Mouse (Mus musculus): ENCODE measurements around the gene Fbxo3.
"Not testable (repeated sequence)": the region's sequence is repeated elsewhere in the genome, so short reads cannot be mapped to it uniquely, and the experiment has no call there.

Gene Fbxo3

DNA sequence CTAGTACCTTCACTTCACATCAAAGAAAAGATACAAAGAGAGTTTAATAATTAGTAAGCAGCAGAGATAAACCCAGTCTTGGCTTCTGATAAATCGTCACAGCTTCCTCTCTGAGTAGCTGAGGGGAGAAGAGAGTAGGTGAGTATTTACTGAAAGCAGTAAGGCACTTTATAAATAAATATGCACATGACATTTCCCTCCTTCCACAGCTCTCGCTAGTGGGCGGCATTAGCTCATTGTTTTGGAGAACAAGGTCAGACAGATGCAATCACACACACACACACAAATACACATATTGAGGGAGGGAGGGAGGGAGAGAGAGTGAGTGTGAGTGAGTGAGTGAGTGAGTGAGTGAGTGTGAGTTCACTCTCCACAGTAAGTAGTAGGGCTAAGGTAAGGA lies 8.8 kb downstream of the Fbxo3 start:
- no peak for DNase-seq (ENCODE audit: low spot score in 2 of 2)

GRCm38 (mm10) chr2:104038236-104038635 lies 10.7 kb downstream of the Fbxo3 start:
- no peak for DNase-seq (ENCODE audit: low spot score in 2 of 2)

- no peak for DNase-seq (ENCODE audit: low spot score in 2 of 2)
These were observed 14.1 kb downstream of the Fbxo3 start for GRCm38 (mm10) chr2:104041632-104042031.

DNA sequence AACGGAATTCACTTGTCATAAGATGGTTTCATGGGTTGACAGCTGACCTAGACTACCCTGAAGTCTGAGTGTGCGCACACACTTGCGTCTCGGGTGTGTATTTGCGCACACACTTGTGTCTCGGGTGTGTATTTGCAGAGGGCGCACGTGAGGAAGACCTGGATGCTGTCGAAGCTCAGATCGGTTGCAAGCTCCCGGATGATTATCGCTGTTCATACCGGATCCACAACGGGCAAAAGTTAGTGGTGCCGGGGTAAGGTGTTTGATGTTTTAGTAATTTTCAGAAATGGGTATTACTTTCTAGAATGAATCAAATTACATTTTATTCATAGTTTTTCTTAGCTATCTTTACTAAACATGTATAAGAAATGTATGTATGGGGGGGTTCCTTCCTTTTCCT lies 15.2 kb downstream of the Fbxo3 start:
- no peak for DNase-seq (ENCODE audit: low spot score in 2 of 2)

DNA sequence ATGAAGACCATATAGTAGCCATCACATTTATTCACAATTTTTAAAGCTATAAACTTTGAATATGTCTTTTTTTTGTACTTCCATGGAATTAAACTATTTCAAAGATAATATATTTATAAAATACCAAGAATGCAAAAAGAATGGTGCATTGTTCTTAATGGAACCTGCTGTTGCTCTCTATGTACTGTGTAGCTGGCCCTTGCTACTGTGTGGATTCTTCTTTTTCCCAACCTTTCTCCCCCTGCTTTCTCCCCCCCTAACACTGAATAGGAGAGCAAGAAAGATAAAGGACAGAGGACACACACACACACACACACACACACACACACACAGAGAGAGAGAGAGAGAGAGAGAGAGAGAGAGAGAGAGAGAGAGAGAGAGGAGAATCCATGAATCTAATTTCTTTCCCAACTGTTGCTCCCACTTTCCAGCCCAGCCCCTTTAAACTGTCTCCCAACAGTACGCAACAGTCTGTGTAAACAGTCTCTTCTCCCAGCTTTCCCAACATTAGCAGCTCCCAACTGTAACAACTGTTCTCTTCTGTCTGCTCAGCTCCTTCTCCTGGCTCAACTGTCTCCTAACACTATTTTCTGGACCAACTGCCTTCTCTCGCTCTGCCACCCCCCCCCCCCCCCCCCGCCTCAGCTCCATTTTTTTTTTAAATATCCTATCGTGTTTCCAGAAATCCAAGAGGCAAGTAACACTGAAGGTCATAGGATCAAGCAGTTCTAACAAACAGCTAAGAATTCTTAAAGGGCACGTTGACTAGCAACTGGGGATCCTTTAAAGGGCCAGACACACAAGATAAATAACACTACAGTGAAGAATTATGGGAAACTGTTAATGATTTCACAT lies 16.3 kb downstream of the Fbxo3 start:
- no peak for DNase-seq (ENCODE audit: low spot score in 2 of 2)

- no peak for DNase-seq (ENCODE audit: low spot score in 2 of 2)
These were observed 17.1 kb downstream of the Fbxo3 start for GRCm38 (mm10) chr2:104044479-104045080.

DNA sequence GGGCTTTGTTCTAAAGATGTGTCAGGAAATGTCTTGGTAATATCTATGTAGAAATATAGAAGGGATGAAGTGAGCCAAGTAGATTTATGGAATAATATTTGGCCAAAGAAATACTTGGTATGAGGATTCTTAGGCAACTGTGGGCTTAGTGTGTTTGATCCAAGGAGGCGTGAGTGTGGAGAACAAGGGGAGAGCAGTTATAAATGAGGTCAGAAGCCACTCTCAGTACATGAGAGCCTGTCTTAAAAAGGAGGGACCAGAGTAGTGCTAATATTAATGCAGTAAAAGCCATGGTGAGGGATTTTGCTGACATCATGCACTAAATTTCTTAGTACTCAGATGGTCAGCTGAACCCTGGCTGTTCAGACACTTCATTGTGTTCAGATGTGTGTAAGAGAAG lies 30.9 kb downstream of the Fbxo3 start:
- DNase-seq (ENCODE audit: low spot score in 2 of 2): no peak

DNA sequence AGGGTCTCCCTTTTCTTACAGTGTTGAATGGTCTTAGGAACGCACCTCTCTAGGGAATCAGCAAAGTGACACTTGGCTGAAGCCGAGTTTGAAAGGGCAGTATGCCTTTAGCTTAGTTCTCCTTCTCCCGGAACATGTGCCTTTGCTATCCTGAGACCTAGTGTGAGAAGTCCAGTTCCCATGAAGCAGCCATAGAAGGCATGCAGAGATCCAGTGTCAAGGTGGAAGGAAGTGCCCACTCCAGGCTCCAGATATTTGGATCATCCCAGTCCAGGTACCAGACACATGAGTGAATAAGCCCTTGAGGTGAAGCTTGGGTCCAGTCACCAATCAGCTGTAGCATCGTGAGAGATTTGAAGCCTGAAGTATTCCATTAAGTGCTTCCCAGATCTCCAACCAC lies 31.4 kb downstream of the Fbxo3 start:
- no peak for DNase-seq (ENCODE audit: low spot score in 2 of 2)

GRCm38 (mm10) chr2:104059786-104060185 lies 32.3 kb downstream of the Fbxo3 start:
- peak in 1 of 2 experiments; percentile 20 for DNase-seq (ENCODE audit: low spot score in 2 of 2)

DNA sequence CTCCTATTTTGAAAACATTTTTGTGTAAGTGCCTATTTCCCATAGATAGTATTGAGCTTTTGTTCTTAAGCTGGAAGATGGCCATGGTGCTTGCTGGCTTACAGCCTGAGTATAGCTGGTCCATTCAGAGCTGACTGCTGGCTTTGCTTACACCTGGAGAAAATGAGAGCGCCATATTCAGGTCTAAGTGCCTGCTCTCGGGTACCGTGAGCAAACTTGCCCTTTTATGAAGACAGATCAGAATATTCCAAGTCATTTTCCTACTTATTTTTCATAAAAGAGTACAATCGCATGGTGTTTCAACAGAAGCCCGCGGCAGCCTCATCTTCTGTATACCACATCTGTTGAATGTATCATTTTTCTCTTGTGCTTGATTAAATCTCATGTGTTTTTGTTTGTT lies 33.5 kb downstream of the Fbxo3 start:
- DNase-seq (ENCODE audit: low spot score in 2 of 2): no peak

GRCm38 (mm10) chr2:104062665-104063064 lies 35.1 kb downstream of the Fbxo3 start:
- DNase-seq (ENCODE audit: low spot score in 2 of 2): no peak

GRCm38 (mm10) chr2:104064152-104064551 lies 36.6 kb downstream of the Fbxo3 start:
- DNase-seq (ENCODE audit: low spot score in 2 of 2): no peak

- DNase-seq (ENCODE audit: low spot score in 2 of 2): not testable (repeated sequence)
These were observed 38.0 kb downstream of the Fbxo3 start, which contains the start of gene Gm10912 for GRCm38 (mm10) chr2:104065526-104065925. Gene Gm10912 (plus strand): TSS chr2:104065826.

GRCm38 (mm10) chr2:104068450-104068849 lies 40.9 kb downstream of the Fbxo3 start, which contains the start of gene Gm10799:
Gene Gm10799 (minus strand): TSS chr2:104068550.
- not testable (repeated sequence) for DNase-seq (ENCODE audit: low spot score in 2 of 2)

- no peak for DNase-seq (ENCODE audit: low spot score in 2 of 2)
These were observed 42.2 kb downstream of the Fbxo3 start, which contains the start of gene Cd59b for GRCm38 (mm10) chr2:104069704-104070185. Gene Cd59b (plus strand): TSS chr2:104069849.

- not testable (repeated sequence) for DNase-seq (ENCODE audit: low spot score in 2 of 2)
These were observed 50.8 kb downstream of the Fbxo3 start for GRCm38 (mm10) chr2:104078285-104078684.

DNA sequence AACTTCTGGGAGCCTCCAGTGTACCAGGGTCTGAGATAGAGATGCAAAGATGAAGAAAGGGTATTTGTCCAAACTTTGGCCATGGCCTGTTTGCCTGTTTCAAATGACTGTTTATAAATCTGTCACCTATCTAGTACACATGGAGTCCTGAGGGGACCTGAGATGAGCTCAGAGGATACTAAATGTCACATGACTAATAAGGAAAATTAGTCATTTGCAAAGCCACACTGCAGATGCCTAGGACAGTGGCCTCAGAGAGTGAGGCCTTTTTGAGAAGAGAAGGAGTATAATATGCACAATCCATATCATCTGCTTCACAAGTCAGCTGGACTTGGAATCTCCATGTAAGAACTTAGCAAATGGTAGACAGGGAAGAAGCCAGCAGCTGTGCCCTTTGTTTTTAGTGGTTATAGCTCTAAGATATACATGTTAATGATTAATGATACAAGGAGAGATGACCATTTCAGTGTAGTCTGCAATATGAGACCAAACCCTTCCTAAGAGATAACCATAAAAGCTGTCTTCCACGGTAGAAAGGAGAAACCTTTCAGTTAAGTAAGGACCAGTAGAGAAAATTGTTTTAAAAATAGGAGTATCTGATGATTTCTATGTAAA lies 54.0 kb downstream of the Fbxo3 start:
- DNase-seq (ENCODE audit: low spot score in 2 of 2): not testable (repeated sequence)

- no peak for DNase-seq (ENCODE audit: low spot score in 2 of 2)
These were observed 55.0 kb downstream of the Fbxo3 start for GRCm38 (mm10) chr2:104082474-104082873.

- not testable (repeated sequence) for DNase-seq (ENCODE audit: low spot score in 2 of 2)
These were observed 56.5 kb downstream of the Fbxo3 start for GRCm38 (mm10) chr2:104084027-104084426.

DNA sequence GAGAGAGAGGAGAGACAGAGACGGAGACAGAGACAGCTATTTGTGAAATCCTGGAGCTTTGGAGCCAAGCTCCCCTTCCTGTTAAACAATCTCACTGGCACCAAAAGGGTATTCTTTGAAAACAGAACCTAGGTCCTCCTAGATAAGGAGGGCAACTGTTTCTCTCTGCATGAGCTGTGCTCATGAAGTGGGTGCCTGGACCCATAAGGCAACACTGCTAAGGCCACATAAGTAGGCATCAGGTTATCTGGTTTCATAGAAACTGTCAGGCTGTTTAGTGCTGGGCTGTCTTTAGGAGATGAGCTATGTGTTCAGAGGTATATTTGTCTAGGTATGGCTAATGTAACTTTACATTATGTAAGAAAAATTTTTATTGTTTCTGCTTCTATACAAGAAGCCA lies 60.0 kb downstream of the Fbxo3 start:
- DNase-seq (ENCODE audit: low spot score in 2 of 2): not testable (repeated sequence)

- no peak for DNase-seq (ENCODE audit: low spot score in 2 of 2)
These were observed 65.8 kb downstream of the Fbxo3 start for GRCm38 (mm10) chr2:104093305-104093704.

- DNase-seq (ENCODE audit: low spot score in 2 of 2): peak; percentile 18 to 22
These were observed 68.3 kb downstream of the Fbxo3 start, which contains the start of gene Cd59a for GRCm38 (mm10) chr2:104095741-104096213. Gene Cd59a (plus strand): TSS chr2:104095801.
